Mouse (Mus musculus): ENCODE data around the gene Stxbp1. TPM values are rescaled to one million over a fixed set of nuclear protein-coding genes. Genes with fewer than 3 reads are reported as not detected.

Stxbp1 gene
- polyA plus RNA-seq, 1 experiment from 2014 or later = 22.2 TPM

GRCm38 (mm10) chr2:32816946-32817581 is 30.0 kb downstream of the Stxbp1 start:
- DNase-seq (peak; percentile 60), ATAC-seq (ENCODE audit: insufficient read depth) (0 out of 2 replicates have a peak, but pooled peaks have one; percentile 38)
- 32% methylated on average over 17 of the region's 17 CpGs for WGBS
- Histone ChIP-seq H3K4me3 (ENCODE audit: low read depth, low read length) (no peak overlapping the region), H3K9me3 (ENCODE audit: low read depth, low read length) (no peaks in the 10 kb centered on the region), H3K9ac (no peak overlapping the region), H3K27me3 (ENCODE audit: insufficient read depth, low read length) (no peaks in the 10 kb centered on the region), H3K4me2 (peak overlapping the region; percentile 2; the same call in 1 of the 2 replicates), H3K4me1 (ENCODE audit: insufficient read depth) (0 out of 2 replicates have a peak, but pooled peaks cover 3% of the 10 kb centered on the region), H3K27ac (ENCODE audit: low read depth) (peak overlapping the region; percentile 58; the same call in 1 of the 2 replicates), H3K36me3 (ENCODE audit: insufficient read depth) (peaks cover 21% of the 10 kb centered on the region)
- TF ChIP-seq CTCF (IDR thresholded peaks at IDR 0.05; ENCODE audit: low read depth) = no peak

- H3K4me2 ChIP-seq = no peak overlapping the region
- H3K27ac ChIP-seq (ENCODE audit: low read depth) = no peak overlapping the region
- 87% methylated on average over 2 of the region's 2 CpGs for WGBS
- TF ChIP-seq CTCF (IDR thresholded peaks at IDR 0.05; ENCODE audit: low read depth) = no peak
- no peaks in the 10 kb centered on the region for H3K9me3 ChIP-seq (ENCODE audit: low read depth, low read length)
- ATAC-seq (ENCODE audit: insufficient read depth) (no peak), DNase-seq (no peak)
- 0 out of 2 replicates have a peak, but pooled peaks cover 3% of the 10 kb centered on the region for H3K4me1 ChIP-seq (ENCODE audit: insufficient read depth)
- no peak overlapping the region for H3K4me3 ChIP-seq (ENCODE audit: low read depth, low read length)
- no peaks in the 10 kb centered on the region for H3K27me3 ChIP-seq (ENCODE audit: insufficient read depth, low read length)
- no peak overlapping the region for H3K9ac ChIP-seq
- H3K36me3 ChIP-seq (ENCODE audit: insufficient read depth) = peaks cover 21% of the 10 kb centered on the region
Measured at GRCm38 (mm10) chr2:32816497-32816896, 30.5 kb downstream of the Stxbp1 start.

- H3K4me3 ChIP-seq (ENCODE audit: low read depth, low read length) = no peak overlapping the region
- H3K27me3 ChIP-seq (ENCODE audit: insufficient read depth, low read length) = no peaks in the 10 kb centered on the region
- H3K9ac ChIP-seq = no peak overlapping the region
- H3K36me3 ChIP-seq (ENCODE audit: insufficient read depth) = peaks cover 38% of the 10 kb centered on the region
- whole genome bisulfite sequencing = 69% methylated on average over 8 of the region's 8 CpGs
- H3K4me2 ChIP-seq = no peak overlapping the region
- DNase-seq (no peak), ATAC-seq (ENCODE audit: insufficient read depth) (no peak)
- no peak overlapping the region for H3K27ac ChIP-seq (ENCODE audit: low read depth)
- 0 out of 2 replicates have a peak, but pooled peaks cover 2% of the 10 kb centered on the region for H3K4me1 ChIP-seq (ENCODE audit: insufficient read depth)
- no peaks in the 10 kb centered on the region for H3K9me3 ChIP-seq (ENCODE audit: low read depth, low read length)
- TF ChIP-seq CTCF (IDR thresholded peaks at IDR 0.05; ENCODE audit: low read depth) = no peak
Measured at GRCm38 (mm10) chr2:32811959-32812358, 35.1 kb downstream of the Stxbp1 start.

- peaks cover 45% of the 10 kb centered on the region; the same call in 1 of the 2 replicates for H3K36me3 ChIP-seq (ENCODE audit: insufficient read depth)
- 84% methylated on average over 14 of the region's 14 CpGs for WGBS
Measured at GRCm38 (mm10) chr2:32808816-32809566, 38.1 kb downstream of the Stxbp1 start.

GRCm38 (mm10) chr2:32798251-32798962 is 48.6 kb downstream of the Stxbp1 start:
- H3K27ac ChIP-seq (ENCODE audit: low read depth) = no peak overlapping the region
- ATAC-seq (ENCODE audit: insufficient read depth) (no peak), DNase-seq (no peak)
- H3K4me2 ChIP-seq = no peak overlapping the region
- H3K9ac ChIP-seq = no peak overlapping the region
- 48% methylated on average over 10 of the region's 10 CpGs for WGBS
- H3K4me3 ChIP-seq (ENCODE audit: low read depth, low read length) = no peak overlapping the region
- no peaks in the 10 kb centered on the region for H3K4me1 ChIP-seq (ENCODE audit: insufficient read depth)
- no peaks in the 10 kb centered on the region for H3K9me3 ChIP-seq (ENCODE audit: low read depth, low read length)
- TF ChIP-seq CTCF (IDR thresholded peaks at IDR 0.05; ENCODE audit: low read depth) = no peak
- H3K36me3 ChIP-seq (ENCODE audit: insufficient read depth) = peaks cover 48% of the 10 kb centered on the region
- no peaks in the 10 kb centered on the region for H3K27me3 ChIP-seq (ENCODE audit: insufficient read depth, low read length)

More at GRCm38 (mm10) chr2:32808816-32809566, 38.1 kb downstream of the Stxbp1 start:
- Histone ChIP-seq H3K9ac (no peak overlapping the region), H3K4me1 (ENCODE audit: insufficient read depth) (no peaks in the 10 kb centered on the region), H3K27ac (ENCODE audit: low read depth) (no peak overlapping the region), H3K4me3 (ENCODE audit: low read depth, low read length) (no peak overlapping the region), H3K27me3 (ENCODE audit: insufficient read depth, low read length) (no peaks in the 10 kb centered on the region), H3K9me3 (ENCODE audit: low read depth, low read length) (no peaks in the 10 kb centered on the region), H3K4me2 (no peak overlapping the region)
- DNase-seq (no peak), ATAC-seq (ENCODE audit: insufficient read depth) (no peak)
- TF ChIP-seq CTCF (IDR thresholded peaks at IDR 0.05; ENCODE audit: low read depth) = no peak

GRCm38 (mm10) chr2:32795748-32796418 is 51.2 kb downstream of the Stxbp1 start:
- 86% methylated on average over 13 of the region's 13 CpGs for WGBS
- peaks cover 36% of the 10 kb centered on the region for H3K36me3 ChIP-seq (ENCODE audit: insufficient read depth)
- H3K4me3 ChIP-seq (ENCODE audit: low read depth, low read length) = no peak overlapping the region
- no peak for TF ChIP-seq CTCF (IDR thresholded peaks at IDR 0.05; ENCODE audit: low read depth)
- no peaks in the 10 kb centered on the region for H3K27me3 ChIP-seq (ENCODE audit: insufficient read depth, low read length)
- ATAC-seq (ENCODE audit: insufficient read depth) = no peak
- H3K4me2 ChIP-seq = no peak overlapping the region
- H3K9ac ChIP-seq = no peak overlapping the region
- no peak for DNase-seq
- no peaks in the 10 kb centered on the region for H3K9me3 ChIP-seq (ENCODE audit: low read depth, low read length)
- no peak overlapping the region for H3K27ac ChIP-seq (ENCODE audit: low read depth)
- no peaks in the 10 kb centered on the region for H3K4me1 ChIP-seq (ENCODE audit: insufficient read depth)

Data from lung, embryonic 14.5 days (tissue).